In the genomic region with DNA sequence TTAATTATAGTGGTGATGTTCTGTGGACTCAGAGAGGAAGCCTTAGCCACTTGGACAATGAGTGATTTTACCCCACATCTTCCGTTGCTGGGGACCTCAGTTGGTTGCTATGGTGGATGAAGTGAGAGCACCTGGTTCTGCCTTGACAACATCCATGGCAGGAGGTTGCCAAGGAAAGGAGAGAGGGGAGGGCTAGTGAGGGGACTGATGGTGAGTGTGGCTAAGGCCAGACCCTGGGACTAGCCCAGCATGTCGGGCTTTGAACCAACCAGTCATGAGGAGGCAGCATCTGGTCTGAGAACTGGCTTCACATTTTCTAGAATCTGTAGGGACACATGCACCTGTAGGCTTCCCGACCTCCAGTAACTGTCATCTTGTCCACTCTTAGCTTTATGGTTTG, we compare ENCODE assay signal across 25 mouse cellular contexts.
"Had no signal": no experiment of that assay in that cellular context is flagged by ENCODE, and none has a peak within 500 bp of the region (broad histone marks: within the 10 kb centered on the region; RNA-seq: fewer than 3 reads in every experiment).

No protein-coding gene starts in this region.

- H3K36me3 ChIP-seq: intestine, embryonic 15.5 days; kidney, embryonic 15.5 days; limb, embryonic 10.5 days; limb, embryonic 13.5 days; liver, embryonic 12.5 days; liver, embryonic 15.5 days; lung, embryonic 15.5 days; midbrain, embryonic 12.5 days; neural tube, embryonic 12.5 days had no signal

- DNase-seq: kidney, adult 11 months; kidney, adult 8-10 months; kidney, postnatal 10 days; kidney, postnatal 36 days; layer of hippocampus, postnatal 36 days; liver; lung, adult 18-20 months; lung, postnatal 10 days; lung, postnatal 36 days; right cerebral cortex, postnatal 25 days; spleen, adult 18-20 months; thymus, adult 18-20 months; thymus, postnatal 14 days; thymus, postnatal 4 days had no signal

- H3K27ac ChIP-seq: intestine, embryonic 15.5 days; kidney, embryonic 15.5 days; left cerebral cortex, adult 2 months; limb, embryonic 10.5 days; limb, embryonic 13.5 days; liver, embryonic 12.5 days; liver, embryonic 15.5 days; lung, embryonic 15.5 days; midbrain, embryonic 12.5 days; neural tube, embryonic 12.5 days had no signal

- H3K4me3 ChIP-seq: intestine, embryonic 15.5 days; kidney, embryonic 15.5 days; left cerebral cortex, adult 2 months; limb, embryonic 10.5 days; limb, embryonic 13.5 days; liver, embryonic 12.5 days; liver, embryonic 15.5 days; lung, embryonic 15.5 days; megakaryocyte, embryonic 14.5 days; midbrain, embryonic 12.5 days; neural tube, embryonic 12.5 days had no signal

- H3K9ac ChIP-seq: intestine, embryonic 15.5 days; kidney, embryonic 15.5 days; limb, embryonic 13.5 days; liver, embryonic 12.5 days; liver, embryonic 15.5 days; lung, embryonic 15.5 days; midbrain, embryonic 12.5 days; neural tube, embryonic 12.5 days had no signal

- ATAC-seq: intestine, embryonic 15.5 days; liver, embryonic 12.5 days had no signal

- H3K9me3 ChIP-seq: intestine, embryonic 15.5 days; kidney, embryonic 15.5 days; limb, embryonic 10.5 days; limb, embryonic 13.5 days; liver, embryonic 12.5 days; liver, embryonic 15.5 days; lung, embryonic 15.5 days; megakaryocyte, embryonic 14.5 days; midbrain, embryonic 12.5 days; neural tube, embryonic 12.5 days had no signal

- H3K4me1 ChIP-seq: intestine, embryonic 15.5 days; limb, embryonic 10.5 days; limb, embryonic 13.5 days; liver, embryonic 12.5 days; liver, embryonic 15.5 days; lung, embryonic 15.5 days; megakaryocyte, embryonic 14.5 days had no signal

- H3K27me3 ChIP-seq: intestine, embryonic 15.5 days; kidney, embryonic 15.5 days; liver, embryonic 15.5 days; lung, embryonic 15.5 days; megakaryocyte, embryonic 14.5 days; midbrain, embryonic 12.5 days; neural tube, embryonic 12.5 days had no signal

- H3K4me2 ChIP-seq: intestine, embryonic 15.5 days; kidney, embryonic 15.5 days; limb, embryonic 13.5 days; liver, embryonic 12.5 days; liver, embryonic 15.5 days; lung, embryonic 15.5 days; midbrain, embryonic 12.5 days; neural tube, embryonic 12.5 days had no signal
